8 mouse cellular contexts compared by ENCODE assay signal in the genomic region with DNA sequence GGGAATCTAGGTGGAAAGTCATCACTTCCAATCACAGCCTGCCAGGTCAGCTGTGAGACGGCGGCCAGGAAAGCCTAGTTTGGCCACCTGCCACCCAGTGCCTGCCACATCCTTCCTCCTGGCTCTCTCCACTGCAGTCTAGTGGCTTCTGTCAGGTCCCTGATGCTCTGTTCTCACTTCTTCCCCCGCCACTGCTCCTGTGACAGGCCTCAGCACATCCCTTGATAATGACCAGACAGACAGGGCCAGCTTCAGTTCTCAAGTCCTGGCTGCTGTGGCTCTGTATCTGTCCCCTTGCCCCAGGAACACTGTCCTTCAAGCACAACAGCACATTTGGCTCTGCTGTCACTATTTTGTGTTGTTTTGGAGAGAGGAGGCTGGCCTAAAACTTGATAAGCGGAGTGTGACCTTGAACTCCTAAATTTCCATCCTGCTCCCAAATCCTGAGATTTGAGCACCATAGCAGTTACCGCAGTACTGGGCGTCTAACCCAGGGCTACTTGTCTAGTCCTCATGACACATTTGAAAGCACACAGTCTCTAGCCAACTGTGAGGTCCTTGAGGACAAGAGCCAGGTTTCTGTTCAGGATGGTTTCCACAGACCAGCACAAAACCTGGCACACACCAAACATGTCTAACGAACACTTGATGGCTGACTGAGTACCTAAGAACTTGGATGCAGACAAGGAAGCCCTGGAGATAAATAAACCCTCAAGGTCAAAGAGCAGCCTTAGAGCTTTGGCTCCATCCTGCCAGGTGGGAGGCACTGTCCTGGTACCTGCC.
DNase-seq lines count a peak whose midpoint lies in the region; ATAC-seq and TF ChIP-seq lines count a peak whose summit lies in the region.

No protein-coding gene starts in this region.

- no peak for DNase-seq in left cerebral cortex, adult 2 months (ENCODE audit: extremely low spot score in 1 of 2, low spot score in 2 of 2)
- no peak for DNase-seq in left cerebral cortex, adult 11 months (ENCODE audit: low spot score)
- peak; percentile 75 for DNase-seq in adrenal gland, postnatal 25 days
- peak; percentile 66 to 68 for DNase-seq in heart, postnatal 36 days

- TF ChIP-seq CTCF in left cerebral cortex, adult 2 months (IDR thresholded peaks at IDR 0.05), result no peak
- no peak for TF ChIP-seq CTCF in cortical plate, adult 2 months (IDR thresholded peaks at IDR 0.05; ENCODE audit: extremely low read depth, insufficient read depth, low read length)

- H3K36me3 ChIP-seq in forebrain, embryonic 16.5 days (ENCODE audit: control insufficient read depth, insufficient read depth), result no peaks in the 10 kb centered on the region; the same call in 1 of the 2 replicates
- no peaks in the 10 kb centered on the region for H3K36me3 ChIP-seq in midbrain, embryonic 15.5 days (replicated peaks)

- ATAC-seq in forebrain, embryonic 16.5 days, result no peak
- ATAC-seq in midbrain, embryonic 15.5 days (replicated peaks), result no peak
- no peak for ATAC-seq in inflammation-experienced regulatory T-cells, adult 6 months

- WGBS in forebrain, embryonic 16.5 days, result 72% methylated on average over 7 of the region's 7 CpGs
- 91% methylated on average over 7 of the region's 7 CpGs for WGBS in midbrain, embryonic 15.5 days

- no peak overlapping the region for H3K9ac ChIP-seq in forebrain, embryonic 16.5 days (replicated peaks; ENCODE audit: low read depth, low read length)
- H3K9ac ChIP-seq in midbrain, embryonic 15.5 days, result no peak overlapping the region

- no peak overlapping the region for H3K4me2 ChIP-seq in forebrain, embryonic 16.5 days (ENCODE audit: low read length)
- no peak overlapping the region for H3K4me2 ChIP-seq in midbrain, embryonic 15.5 days

- intact Hi-C loops in left cerebral cortex, adult 2 months (cut with DNase I), result no loop called here
- intact Hi-C loops in heart, postnatal 36 days (cut with DNase I), result no loop called here

- H3K27me3 ChIP-seq in forebrain, embryonic 16.5 days (replicated peaks; ENCODE audit: control insufficient read depth, insufficient read depth, low read length), result no peaks in the 10 kb centered on the region
- no peaks in the 10 kb centered on the region for H3K27me3 ChIP-seq in midbrain, embryonic 15.5 days (replicated peaks)

- no peaks in the 10 kb centered on the region for H3K9me3 ChIP-seq in forebrain, embryonic 16.5 days (ENCODE audit: control insufficient read depth, low read length)
- no peaks in the 10 kb centered on the region for H3K9me3 ChIP-seq in midbrain, embryonic 15.5 days

- no peak overlapping the region for H3K4me3 ChIP-seq in left cerebral cortex, adult 2 months
- H3K4me3 ChIP-seq in cortical plate, adult 2 months (ENCODE audit: insufficient read depth, low read length), result no peak overlapping the region
- no peak overlapping the region for H3K4me3 ChIP-seq in forebrain, embryonic 16.5 days (replicated peaks; ENCODE audit: low read length)
- no peak overlapping the region for H3K4me3 ChIP-seq in midbrain, embryonic 15.5 days

- TF ChIP-seq POLR2A in cortical plate, adult 2 months (IDR thresholded peaks at IDR 0.05; ENCODE audit: extremely low read depth, insufficient read depth, low read length), result no peak

- H3K27ac ChIP-seq in left cerebral cortex, adult 2 months, result peak overlapping the region; percentile 22
- H3K27ac ChIP-seq in cortical plate, adult 2 months (ENCODE audit: insufficient read depth, low read length), result peak overlapping the region; percentile 83
- H3K27ac ChIP-seq in forebrain, embryonic 16.5 days (ENCODE audit: low read length), result no peak overlapping the region
- no peak overlapping the region for H3K27ac ChIP-seq in midbrain, embryonic 15.5 days

- peaks cover 20% of the 10 kb centered on the region for H3K4me1 ChIP-seq in cortical plate, adult 2 months (ENCODE audit: control insufficient read depth, insufficient read depth, low read length)
- H3K4me1 ChIP-seq in forebrain, embryonic 16.5 days (replicated peaks; ENCODE audit: control insufficient read depth, insufficient read depth, low read length), result peaks cover 25% of the 10 kb centered on the region
- peaks cover 13% of the 10 kb centered on the region for H3K4me1 ChIP-seq in midbrain, embryonic 15.5 days

Comparison
In these comparisons a context has a peak if more than half of its experiments do, and no peak if none do; other contexts are left out.
1. DNase-seq: peak in adrenal gland, postnatal 25 days (single experiment) and heart, postnatal 36 days (2 of 2); none in left cerebral cortex, adult 2 months (0 of 2) and left cerebral cortex, adult 11 months (single experiment).
2. H3K27ac ChIP-seq: peak in left cerebral cortex, adult 2 months (single experiment) and cortical plate, adult 2 months (single experiment); none in forebrain, embryonic 16.5 days (single experiment) and midbrain, embryonic 15.5 days (single experiment).